8 mouse cellular contexts compared by ENCODE assay signal in genomic region chr3:88173375-88173774, GRCm38 (mm10). TPM values are rescaled to one million over a fixed set of nuclear protein-coding genes. Genes with fewer than 3 reads are reported as not detected.
A peak's percentile ranks its signal among the peaks of the same experiment; 100 is the strongest.
DNase-seq lines count a peak whose midpoint lies in the region; ATAC-seq and TF ChIP-seq lines count a peak whose summit lies in the region.

No protein-coding gene starts in this region.

- ATAC-seq in midbrain, embryonic 12.5 days (ENCODE audit: low FRiP score, low read depth) = no peak
- ATAC-seq in midbrain, embryonic 13.5 days = no peak
- ATAC-seq in heart, embryonic 14.5 days (ENCODE audit: insufficient number of reproducible peaks, insufficient read depth, low FRiP score, low read depth) = no peak
- ATAC-seq in lung, postnatal 0 days = no peak

- H3K4me3 ChIP-seq in midbrain, embryonic 12.5 days = no peak overlapping the region
- no peak overlapping the region for H3K4me3 ChIP-seq in midbrain, embryonic 13.5 days (replicated peaks)
- no peak overlapping the region for H3K4me3 ChIP-seq in heart, embryonic 14.5 days (ENCODE audit: control insufficient read depth in 1 of 2, insufficient read depth in 1 of 2, low read depth in 1 of 2, low read length in 2 of 2)
- H3K4me3 ChIP-seq in lung, postnatal 0 days (ENCODE audit: low read depth, low read length) = no peak overlapping the region

- H3K36me3 ChIP-seq in midbrain, embryonic 12.5 days = peaks cover 30% of the 10 kb centered on the region
- H3K36me3 ChIP-seq in midbrain, embryonic 13.5 days = peaks cover 42% of the 10 kb centered on the region
- H3K36me3 ChIP-seq in heart, embryonic 14.5 days (ENCODE audit: control insufficient read depth, insufficient read depth, low read length) = peaks cover 70% of the 10 kb centered on the region
- H3K36me3 ChIP-seq in lung, postnatal 0 days (ENCODE audit: insufficient read depth, low read length) = peaks cover 19% of the 10 kb centered on the region

- TF ChIP-seq CTCF in brain, embryonic 14.5 days (IDR thresholded peaks at IDR 0.05; ENCODE audit: borderline replicate concordance, extremely low read depth, insufficient read depth, insufficient read length) = peak; percentile 79
- peak; percentile 83 for TF ChIP-seq CTCF in lung, postnatal 0 days (IDR thresholded peaks at IDR 0.05)

- 0 out of 2 replicates have a peak overlapping the region, but pooled peaks have one; percentile 2 for H3K27ac ChIP-seq in midbrain, embryonic 12.5 days (replicated peaks)
- H3K27ac ChIP-seq in midbrain, embryonic 13.5 days = no peak overlapping the region
- peak overlapping the region; percentile 48 to 55; a peak in 3 of 4 replicates for H3K27ac ChIP-seq in heart, embryonic 14.5 days (replicated peaks in 1 of 2; ENCODE audit: control insufficient read depth in 1 of 2, insufficient read depth in 1 of 2, low read depth in 2 of 2, low read length in 2 of 2)
- H3K27ac ChIP-seq in lung, postnatal 0 days (ENCODE audit: low read length) = no peak overlapping the region

- H3K4me2 ChIP-seq in midbrain, embryonic 12.5 days (replicated peaks) = no peak overlapping the region
- H3K4me2 ChIP-seq in midbrain, embryonic 13.5 days (replicated peaks) = no peak overlapping the region
- H3K4me2 ChIP-seq in heart, embryonic 14.5 days (ENCODE audit: low read length) = no peak overlapping the region
- H3K4me2 ChIP-seq in lung, postnatal 0 days (replicated peaks; ENCODE audit: low read depth, low read length) = no peak overlapping the region

- peak; percentile 58 to 60 for DNase-seq in adrenal gland, adult 18-20 months (ENCODE audit: low spot score in 2 of 2)
- no peak for DNase-seq in adrenal gland, adult 8-10 months
- DNase-seq in brain, embryonic 14.5 days (ENCODE audit: low read depth) = peak; percentile 71
- DNase-seq in lung, postnatal 0 days (ENCODE audit: low spot score) = peak; percentile 78
- peak; percentile 67 to 69 for DNase-seq in thymus, postnatal 36 days

- no peaks in the 10 kb centered on the region for H3K9me3 ChIP-seq in midbrain, embryonic 12.5 days
- no peaks in the 10 kb centered on the region for H3K9me3 ChIP-seq in midbrain, embryonic 13.5 days
- H3K9me3 ChIP-seq in heart, embryonic 14.5 days (ENCODE audit: control insufficient read depth, low read length) = no peaks in the 10 kb centered on the region
- no peaks in the 10 kb centered on the region for H3K9me3 ChIP-seq in lung, postnatal 0 days (ENCODE audit: low read length)

- no peak for TF ChIP-seq EP300 in lung, postnatal 0 days (IDR thresholded peaks at IDR 0.05)

- 48% methylated on average over 3 of the region's 3 CpGs for WGBS in midbrain, embryonic 12.5 days
- 55% methylated on average over 3 of the region's 3 CpGs for WGBS in midbrain, embryonic 13.5 days
- WGBS in heart, embryonic 14.5 days = 42% methylated on average over 3 of the region's 3 CpGs
- WGBS in lung, postnatal 0 days = 43% methylated on average over 3 of the region's 3 CpGs

- no peaks in the 10 kb centered on the region for H3K27me3 ChIP-seq in midbrain, embryonic 12.5 days
- H3K27me3 ChIP-seq in midbrain, embryonic 13.5 days = no peaks in the 10 kb centered on the region
- no peaks in the 10 kb centered on the region for H3K27me3 ChIP-seq in heart, embryonic 14.5 days (ENCODE audit: control insufficient read depth, insufficient read depth, low read length)
- H3K27me3 ChIP-seq in lung, postnatal 0 days (replicated peaks; ENCODE audit: insufficient read depth, low read length) = no peaks in the 10 kb centered on the region

- H3K4me1 ChIP-seq in midbrain, embryonic 12.5 days = peaks cover 5% of the 10 kb centered on the region
- H3K4me1 ChIP-seq in midbrain, embryonic 13.5 days (replicated peaks) = peaks cover 6% of the 10 kb centered on the region
- H3K4me1 ChIP-seq in heart, embryonic 14.5 days (ENCODE audit: control insufficient read depth in 2 of 2, insufficient read depth in 2 of 2, low read length in 2 of 2) = peaks cover 7 to 20% of the 10 kb centered on the region in 2 experiments
- no peaks in the 10 kb centered on the region; the same call in 1 of the 2 replicates for H3K4me1 ChIP-seq in lung, postnatal 0 days (ENCODE audit: insufficient read depth, low read depth, low read length)

- TF ChIP-seq POLR2A in brain, embryonic 14.5 days (IDR thresholded peaks at IDR 0.05; ENCODE audit: borderline replicate concordance, extremely low read depth, insufficient read depth, insufficient read length, poor library complexity, severe bottlenecking) = no peak

- no peak overlapping the region for H3K9ac ChIP-seq in midbrain, embryonic 12.5 days (replicated peaks)
- no peak overlapping the region for H3K9ac ChIP-seq in midbrain, embryonic 13.5 days (replicated peaks)
- H3K9ac ChIP-seq in heart, embryonic 14.5 days (ENCODE audit: low read length) = no peak overlapping the region
- no peak overlapping the region for H3K9ac ChIP-seq in lung, postnatal 0 days (replicated peaks; ENCODE audit: low read depth)

RNA-seq across cellular contexts. Expression of gene Mef2d, which starts 31.2 kb away (rescaled TPM):
- total RNA-seq in adrenal gland, adult 18-20 months (2021) = 10 to 100 TPM; 83.3 to 90.7 TPM
- total RNA-seq in adrenal gland, adult 8-10 months (2022) = 100 to 1,000 TPM in 1 of 4 experiments, 10 to 100 TPM in 3; 82.0 to 111 (median 89.0) TPM
- polyA plus RNA-seq in midbrain, embryonic 12.5 days (2016; fragmentation: Nextera tagmentation; extraction: Ambion mirVana) = 15.1 and 17.6 TPM in 2 replicates
- 15.1 and 16.9 TPM in 2 replicates for polyA plus RNA-seq in midbrain, embryonic 13.5 days (2015; fragmentation: Nextera tagmentation; extraction: Ambion mirVana)
- 46.2 and 54.8 TPM in 2 replicates for polyA plus RNA-seq in brain, embryonic 14.5 days (2012; rRNA removed)
- 52.1 and 52.7 TPM in 2 replicates for polyA plus RNA-seq in heart, embryonic 14.5 days (2014; fragmentation: Nextera tagmentation; extraction: Ambion mirVana)
- 14.4 and 15.4 TPM in 2 replicates for polyA plus RNA-seq in lung, postnatal 0 days (2015; fragmentation: Nextera tagmentation; extraction: Ambion mirVana)

Comparison
In these comparisons a context has a peak if more than half of its experiments do, and no peak if none do; other contexts are left out.
1. H3K27ac ChIP-seq: peak in midbrain, embryonic 12.5 days (single experiment) and heart, embryonic 14.5 days (2 of 2); none in midbrain, embryonic 13.5 days (single experiment) and lung, postnatal 0 days (single experiment).